Mouse (Mus musculus) kidney, embryonic 15.5 days (tissue): ENCODE data around the gene Shkbp1. TPM values are rescaled to one million over a fixed set of nuclear protein-coding genes. Genes with fewer than 3 reads are reported as not detected.

Source experiments
- ATAC-seq: fragments of 200-750 bp; cut with Nextera tagmentation; replicated peaks from 2 replicates; pipeline ENCODE4 v1.8.0; 2017; ENCODE audit warnings: moderate TSS enrichment; ENCODE audit not compliant: low FRiP score
- H3K27ac ChIP-seq: fragments of 300-500 bp; sonication (generic); 2 replicates; pipeline ENCODE4 v1.5.1; 2015; ENCODE audit warnings: mild to moderate bottlenecking, inconsistent platforms
- H3K27me3 ChIP-seq: fragments of 300-500 bp; sonication (generic); 2 replicates; pipeline ENCODE4 v1.6.1; 2015; ENCODE audit warnings: inconsistent platforms
- H3K36me3 ChIP-seq: fragments of 300-500 bp; sonication (generic); 2 replicates; pipeline ENCODE4 v1.6.1; 2015; ENCODE audit warnings: inconsistent platforms
- H3K4me1 ChIP-seq: fragments of 300-500 bp; sonication (generic); 2 replicates; pipeline ENCODE4 v1.6.1; 2015; ENCODE audit warnings: inconsistent platforms
- H3K4me2 ChIP-seq: fragments of 300-500 bp; sonication (generic); 2 replicates; pipeline ENCODE4 v1.6.1; 2015; ENCODE audit warnings: moderate library complexity, mild to moderate bottlenecking, inconsistent platforms
- H3K4me3 ChIP-seq: fragments of 300-500 bp; sonication (generic); replicated peaks from 2 replicates; pipeline ENCODE4 v1.5.1; 2015; ENCODE audit warnings: mild to moderate bottlenecking, inconsistent platforms
- H3K9ac ChIP-seq: fragments of 300-500 bp; sonication (generic); 2 replicates; pipeline ENCODE4 v1.6.1; 2015; ENCODE audit warnings: mild to moderate bottlenecking, inconsistent platforms
- H3K9me3 ChIP-seq: fragments of 300-500 bp; sonication (generic); replicated peaks from 2 replicates; pipeline ENCODE4 v1.6.1; 2016; ENCODE audit warnings: inconsistent platforms
- WGBS: fragments of 180-500 bp; shearing (Covaris S2); methylation state at CpG from one replicate; pipeline ENCODE4 v1.1.7; 2015; ENCODE audit warnings: mixed read lengths; 5-methylcytosine and 5-hydroxymethylcytosine counted together
- polyA plus RNA-seq: library from polyadenylated mRNA; unstranded; fragments of >200 nt; fragmentation: Nextera tagmentation; extraction: Ambion mirVana; gene quantifications from 2 replicates; pipeline ENCODE4 v1.2.1, GENCODE M21; 2015

The Shkbp1 gene
- polyA plus RNA-seq, 1 experiment from 2014 or later: 53.1 TPM

DNA sequence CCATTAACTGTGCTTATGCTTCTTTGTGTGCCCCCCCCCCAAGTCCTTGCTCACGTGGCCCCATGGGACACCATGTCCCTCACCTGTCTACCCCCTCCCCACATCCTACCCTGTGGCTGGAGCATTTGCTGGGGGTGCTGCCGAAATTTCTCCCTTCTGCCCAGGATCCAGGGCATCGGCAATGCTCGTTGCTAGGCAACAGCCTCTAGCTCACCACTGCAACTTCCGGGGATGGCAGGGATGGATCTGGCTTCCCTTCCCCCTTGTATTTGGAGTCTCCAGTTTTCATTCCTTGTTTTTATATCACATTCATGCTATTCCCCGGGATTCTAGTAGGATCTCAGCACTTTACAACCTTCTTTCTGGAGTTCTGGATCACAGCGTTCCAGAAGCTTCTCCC is 16.3 kb downstream of the Shkbp1 start:
- no peak for ATAC-seq
- no peak overlapping the region for H3K9ac ChIP-seq
- no peak overlapping the region for H3K27ac ChIP-seq
- H3K4me2 ChIP-seq: no peak overlapping the region
- no peak overlapping the region for H3K4me3 ChIP-seq
- peaks cover 50% of the 10 kb centered on the region for H3K27me3 ChIP-seq
- no peaks in the 10 kb centered on the region for H3K9me3 ChIP-seq
- H3K4me1 ChIP-seq: peaks cover 31% of the 10 kb centered on the region
- peaks cover 30% of the 10 kb centered on the region for H3K36me3 ChIP-seq
- WGBS: 32% methylated on average over 7 of the region's 7 CpGs

- peaks cover 35% of the 10 kb centered on the region for H3K4me1 ChIP-seq
- no peak overlapping the region for H3K9ac ChIP-seq
- H3K27me3 ChIP-seq: peaks cover 54% of the 10 kb centered on the region
- H3K4me2 ChIP-seq: no peak overlapping the region
- WGBS: 70% methylated on average over 4 of the region's 4 CpGs
- no peaks in the 10 kb centered on the region for H3K9me3 ChIP-seq
- H3K27ac ChIP-seq: no peak overlapping the region
- H3K4me3 ChIP-seq: no peak overlapping the region
- peaks cover 26% of the 10 kb centered on the region for H3K36me3 ChIP-seq
- no peak for ATAC-seq
Measured at GRCm38 (mm10) chr7:27339114-27339513, 16.7 kb downstream of the Shkbp1 start.

DNA sequence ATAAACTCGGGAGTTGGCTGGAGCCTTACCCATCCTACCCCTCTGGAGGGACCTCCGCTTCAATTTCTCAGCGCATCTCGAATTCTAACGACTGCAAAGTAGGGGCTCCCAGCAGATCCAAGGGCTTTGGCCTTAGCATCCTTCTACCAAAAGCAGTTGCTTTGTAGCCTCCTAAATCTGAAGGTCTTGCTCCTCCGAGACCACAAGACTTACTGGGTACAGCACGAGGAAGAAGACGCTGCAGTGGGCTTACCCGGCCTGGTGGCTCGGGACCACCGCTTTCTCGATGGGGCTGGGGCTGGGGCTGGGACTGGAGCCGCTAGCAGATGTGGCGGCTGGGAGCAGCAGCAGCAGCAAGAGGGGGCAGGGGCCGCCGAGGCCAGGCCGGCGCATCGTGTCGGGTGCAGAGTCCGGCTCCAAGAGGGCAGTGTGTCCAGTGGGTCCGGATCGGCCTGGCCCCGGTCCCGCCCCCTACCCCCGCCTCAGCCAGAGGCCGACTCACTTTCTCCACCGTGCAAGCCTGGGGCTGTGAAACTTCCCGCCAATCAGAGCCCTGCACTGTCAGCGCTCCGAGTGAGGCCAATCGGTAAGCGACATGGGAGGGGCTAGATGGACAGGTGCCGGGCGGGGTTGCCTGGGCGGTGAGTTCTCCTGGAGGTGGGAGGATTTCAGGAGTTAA is 18.5 kb downstream of the Shkbp1 start, which contains the start of gene Ltbp4:
Ltbp4 (minus strand) TSS at position 518 of the 679 bp plus-strand sequence.
- H3K9me3 ChIP-seq: no peaks in the 10 kb centered on the region
- peak within 1 kb of the TSS; percentile 41 for H3K4me3 ChIP-seq
- peak within 1 kb of the TSS; percentile 1; the same call in 1 of the 2 replicates for H3K27ac ChIP-seq
- H3K27me3 ChIP-seq: peaks cover 72% of the 10 kb centered on the region
- WGBS: under 1% methylated on average over 36 of the region's 36 CpGs
- peaks cover 52% of the 10 kb centered on the region for H3K4me1 ChIP-seq
- peak within 1 kb of the TSS; percentile 86 for H3K4me2 ChIP-seq
- ATAC-seq: peak; percentile 71
- H3K9ac ChIP-seq: peak within 1 kb of the TSS; percentile 39
- H3K36me3 ChIP-seq: peaks cover 14% of the 10 kb centered on the region

DNA sequence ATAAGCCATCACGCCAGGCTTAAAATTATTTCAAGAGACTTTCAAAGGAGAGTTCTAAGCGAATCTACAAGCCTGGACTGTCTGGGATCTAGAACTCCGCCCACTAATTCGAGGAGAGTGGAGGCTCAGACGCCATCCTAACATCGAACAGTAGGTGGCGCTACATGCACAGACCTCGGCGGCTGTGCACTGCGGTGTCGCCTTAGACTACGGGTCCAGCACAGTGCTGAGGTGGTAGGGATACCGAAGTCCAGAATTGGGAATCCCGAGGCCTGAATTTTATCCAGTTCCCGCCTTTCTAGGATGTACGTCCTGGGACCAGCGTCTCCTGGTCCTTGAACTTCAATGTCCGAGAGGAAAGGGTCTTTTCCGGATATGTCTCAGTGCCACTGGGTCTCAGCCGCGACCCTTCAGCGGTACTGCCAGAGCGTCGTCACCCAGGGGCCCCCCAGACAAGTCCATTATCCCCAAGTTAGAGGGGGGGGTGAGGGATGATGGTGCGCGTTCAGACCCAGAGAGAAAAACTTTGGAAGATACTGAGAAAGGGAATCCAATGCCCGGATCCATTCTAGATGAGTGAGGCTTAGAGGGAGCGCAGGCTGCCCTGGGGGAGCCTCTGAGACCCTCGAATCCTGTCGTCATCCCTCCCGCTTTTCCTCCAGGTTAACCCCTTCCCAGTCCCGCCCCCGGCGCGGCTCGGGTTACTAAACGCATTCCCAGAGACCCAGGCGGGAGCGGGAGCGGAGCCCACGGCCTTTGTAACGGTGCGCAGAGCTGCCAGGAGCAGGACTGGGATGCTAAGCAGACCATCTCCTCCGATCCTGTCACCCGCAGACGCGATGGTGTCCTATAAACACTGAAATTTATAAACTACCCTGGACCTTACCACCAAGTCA is 19.6 kb downstream of the Shkbp1 start:
- WGBS: under 1% methylated on average over 47 of the region's 47 CpGs
- ATAC-seq: peak; percentile 73
- peaks cover 64% of the 10 kb centered on the region for H3K4me1 ChIP-seq
- H3K9ac ChIP-seq: peak overlapping the region; percentile 39; the same call in 1 of the 2 replicates
- peaks cover 84% of the 10 kb centered on the region for H3K27me3 ChIP-seq
- H3K36me3 ChIP-seq: 0 out of 2 replicates have a peak, but pooled peaks cover 2% of the 10 kb centered on the region
- no peaks in the 10 kb centered on the region for H3K9me3 ChIP-seq
- peak overlapping the region; percentile 41 for H3K4me3 ChIP-seq
- H3K27ac ChIP-seq: peak overlapping the region; percentile 1; the same call in 1 of the 2 replicates
- peak overlapping the region; percentile 86 for H3K4me2 ChIP-seq

DNA sequence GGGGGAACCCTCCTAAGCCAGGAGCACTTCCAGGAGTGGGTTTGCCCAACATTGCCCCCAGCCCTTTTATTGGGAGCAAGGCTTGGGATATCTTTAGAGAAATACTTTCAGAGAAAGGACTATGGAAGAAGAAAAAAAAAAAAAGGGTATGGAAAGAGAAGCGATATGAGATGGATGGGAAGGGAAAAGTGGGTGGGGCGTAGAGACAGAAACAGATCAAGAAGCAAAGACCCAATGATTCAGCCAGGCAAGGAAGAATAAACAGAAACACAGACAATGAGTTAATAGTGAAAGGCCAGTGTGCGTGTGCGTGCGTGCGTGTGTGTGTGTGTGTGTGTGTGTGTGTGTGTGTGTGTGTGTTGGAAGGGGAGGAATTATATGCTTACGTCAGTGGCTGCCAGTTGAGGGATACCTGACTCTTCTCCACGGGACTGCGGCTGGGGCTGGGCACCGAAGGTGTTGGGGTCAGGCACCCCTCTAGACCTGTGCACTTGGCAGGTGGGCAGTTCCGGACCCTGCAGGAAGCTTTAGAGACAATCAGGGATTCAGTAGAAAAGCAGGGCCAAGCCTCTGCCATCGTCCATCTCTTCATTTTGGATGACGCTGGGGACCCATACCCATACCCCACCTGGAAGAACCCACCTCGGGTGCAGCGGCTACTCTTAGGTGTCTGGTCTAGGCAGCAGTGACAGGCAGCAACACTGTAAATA is 20.7 kb downstream of the Shkbp1 start:
- 53% methylated on average over 15 of the region's 15 CpGs for WGBS
- peaks cover 74% of the 10 kb centered on the region for H3K4me1 ChIP-seq
- H3K4me3 ChIP-seq: peak overlapping the region; percentile 55; the same call in 1 of the 2 replicates
- no peak overlapping the region for H3K9ac ChIP-seq
- H3K36me3 ChIP-seq: no peaks in the 10 kb centered on the region
- peak overlapping the region; percentile 86 for H3K4me2 ChIP-seq
- H3K27ac ChIP-seq: 0 out of 2 replicates have a peak overlapping the region, but pooled peaks have one; percentile 1
- ATAC-seq: no peak
- H3K9me3 ChIP-seq: no peaks in the 10 kb centered on the region
- peaks cover 94% of the 10 kb centered on the region for H3K27me3 ChIP-seq

GRCm38 (mm10) chr7:27334405-27334911 is 21.4 kb downstream of the Shkbp1 start:
- H3K9me3 ChIP-seq: no peaks in the 10 kb centered on the region
- H3K4me3 ChIP-seq: peak overlapping the region; percentile 55
- no peak for ATAC-seq
- H3K27me3 ChIP-seq: peaks cover 97% of the 10 kb centered on the region
- no peak overlapping the region for H3K9ac ChIP-seq
- H3K4me1 ChIP-seq: peaks cover 81% of the 10 kb centered on the region
- 2% methylated on average over 31 of the region's 32 CpGs for whole genome bisulfite sequencing
- peak overlapping the region; percentile 27; the same call in 1 of the 2 replicates for H3K27ac ChIP-seq
- H3K4me2 ChIP-seq: peak overlapping the region; percentile 86
- H3K36me3 ChIP-seq: no peaks in the 10 kb centered on the region

DNA sequence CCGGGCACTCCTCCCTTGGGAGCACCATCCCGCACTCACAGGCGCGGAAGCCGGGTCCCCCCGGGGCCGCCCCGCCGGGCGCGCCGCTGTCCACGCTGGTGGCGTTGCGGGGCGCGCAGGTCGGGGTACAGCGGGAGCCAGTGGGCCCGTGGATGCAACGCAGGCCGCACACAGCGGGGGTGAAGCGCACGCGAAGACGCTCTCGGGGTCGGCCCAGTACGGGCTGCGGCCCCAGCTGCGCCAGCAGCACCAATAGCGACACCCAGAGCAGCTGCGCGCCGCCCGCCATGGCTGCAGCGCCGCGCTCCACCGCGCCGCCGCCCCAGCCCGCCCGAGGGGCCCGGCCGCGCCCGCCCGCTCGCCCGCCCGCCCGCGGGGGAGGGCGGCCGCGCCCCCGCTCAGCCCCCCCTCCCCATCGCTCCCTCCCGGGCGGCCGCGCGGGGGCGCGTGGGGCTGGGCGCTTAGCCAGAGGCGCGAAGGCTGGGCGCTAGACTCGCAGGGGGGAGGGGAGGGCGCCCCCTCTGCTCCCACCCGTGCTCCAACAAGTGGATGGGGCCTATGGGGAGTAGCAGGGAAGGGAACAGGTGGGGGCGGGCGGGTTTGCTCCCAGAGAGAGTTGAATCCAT is 22.4 kb downstream of the Shkbp1 start:
- Histone ChIP-seq H3K4me1 (peaks cover 91% of the 10 kb centered on the region), H3K27me3 (peaks cover 99% of the 10 kb centered on the region), H3K9ac (peak overlapping the region; percentile 48), H3K27ac (peak overlapping the region; percentile 84), H3K9me3 (no peaks in the 10 kb centered on the region), H3K4me3 (peak overlapping the region; percentile 55), H3K36me3 (no peaks in the 10 kb centered on the region), H3K4me2 (peak overlapping the region; percentile 86)
- no peak for ATAC-seq
- under 1% methylated on average over 53 of the region's 77 CpGs for WGBS

GRCm38 (mm10) chr7:27332353-27333199 is 23.2 kb downstream of the Shkbp1 start:
- peak overlapping the region; percentile 48 for H3K9ac ChIP-seq
- peaks cover 99% of the 10 kb centered on the region for H3K27me3 ChIP-seq
- H3K4me1 ChIP-seq: peaks cover 88% of the 10 kb centered on the region
- H3K27ac ChIP-seq: peak overlapping the region; percentile 84
- ATAC-seq: no peak
- peak overlapping the region; percentile 86 for H3K4me2 ChIP-seq
- H3K9me3 ChIP-seq: no peaks in the 10 kb centered on the region
- peak overlapping the region; percentile 55 for H3K4me3 ChIP-seq
- H3K36me3 ChIP-seq: no peaks in the 10 kb centered on the region; the same call in 1 of the 2 replicates
- WGBS: under 1% methylated on average over 38 of the region's 39 CpGs

- Histone ChIP-seq H3K27ac (peak overlapping the region; percentile 84), H3K27me3 (peaks cover 99% of the 10 kb centered on the region), H3K4me3 (peak overlapping the region; percentile 55), H3K4me2 (peak overlapping the region; percentile 86), H3K9me3 (no peaks in the 10 kb centered on the region), H3K4me1 (peaks cover 80% of the 10 kb centered on the region), H3K9ac (0 out of 2 replicates have a peak overlapping the region, but pooled peaks have one; percentile 36), H3K36me3 (no peaks in the 10 kb centered on the region; the same call in 1 of the 2 replicates)
- 2% methylated on average over 8 of the region's 8 CpGs for WGBS
- ATAC-seq: no peak
Measured at GRCm38 (mm10) chr7:27331854-27332253, 24.0 kb downstream of the Shkbp1 start.

GRCm38 (mm10) chr7:27331541-27331851 is 24.3 kb downstream of the Shkbp1 start:
- peaks cover 79% of the 10 kb centered on the region for H3K4me1 ChIP-seq
- no peak for ATAC-seq
- H3K4me3 ChIP-seq: peak overlapping the region; percentile 55
- peak overlapping the region; percentile 86 for H3K4me2 ChIP-seq
- WGBS: under 1% methylated on average over 8 of the region's 8 CpGs
- no peaks in the 10 kb centered on the region; the same call in 1 of the 2 replicates for H3K36me3 ChIP-seq
- H3K27me3 ChIP-seq: peaks cover 99% of the 10 kb centered on the region
- H3K9me3 ChIP-seq: no peaks in the 10 kb centered on the region
- peak overlapping the region; percentile 84 for H3K27ac ChIP-seq
- H3K9ac ChIP-seq: peak overlapping the region; percentile 39; the same call in 1 of the 2 replicates
